Mouse (Mus musculus) bone marrow macrophage, adult 2 months (primary cell): ENCODE data around the gene Pdk3. TPM values are rescaled to one million over a fixed set of nuclear protein-coding genes. Genes with fewer than 3 reads are reported as not detected.

Source experiments
- H3K27ac ChIP-seq: 2 replicates; pipeline ENCODE4 v1.5.1; 2012; ENCODE audit warnings: low read depth, low read length; ENCODE audit not compliant: insufficient read depth
- H3K4me1 ChIP-seq: 2 replicates; pipeline ENCODE4 v1.6.1; 2012; ENCODE audit warnings: low read length; ENCODE audit not compliant: control insufficient read depth, insufficient read depth
- H3K4me3 ChIP-seq: 2 replicates; pipeline ENCODE4 v1.5.1; 2012; ENCODE audit warnings: mild to moderate bottlenecking, low read length, moderate library complexity; ENCODE audit not compliant: insufficient read depth
- CTCF ChIP-seq: IDR thresholded peaks from 2 replicates; pipeline ENCODE4 v1.5.1; 2012; ENCODE audit warnings: low read depth, mild to moderate bottlenecking, low read length, moderate library complexity
- POLR2A ChIP-seq: IDR thresholded peaks from 2 replicates; pipeline ENCODE4 v1.6.1; 2012; ENCODE audit warnings: mild to moderate bottlenecking, low read depth, low read length, borderline replicate concordance
- polyA plus RNA-seq: library from polyadenylated mRNA; stranded (reverse); fragments of >200 nt; gene quantifications from 2 replicates; pipeline ENCODE4 v1.2.4, GENCODE M21; 2012; ENCODE audit not compliant: missing spikeins, insufficient read depth, insufficient read length

The Pdk3 gene
- polyA plus RNA-seq, 1 experiment = 21.8 TPM

DNA sequence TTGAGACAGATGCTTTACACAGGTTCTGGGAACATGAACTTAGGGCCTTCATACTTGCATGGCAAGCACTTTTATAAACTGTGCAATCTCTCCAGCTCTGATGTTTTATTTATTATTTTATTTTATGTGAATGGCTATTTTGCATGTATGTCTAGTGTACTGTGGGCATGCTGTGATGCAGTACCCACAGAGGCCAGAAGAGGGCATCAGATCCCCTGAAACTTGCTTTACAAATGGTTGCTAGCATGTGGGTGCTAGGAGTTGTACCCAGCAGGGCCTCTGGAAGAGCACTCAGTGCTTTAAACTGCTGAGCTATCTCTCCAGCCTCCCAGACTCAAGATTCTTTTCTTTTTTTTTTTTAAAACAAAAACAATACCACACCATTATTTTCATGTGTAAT lies 38.8 kb downstream of the Pdk3 start:
- TF ChIP-seq POLR2A (no peak), CTCF (peak; percentile 46; the same call in 1 of the 2 replicates)
- Histone ChIP-seq H3K4me1 (no peaks in the 10 kb centered on the region), H3K27ac (no peak overlapping the region), H3K4me3 (no peak overlapping the region)

DNA sequence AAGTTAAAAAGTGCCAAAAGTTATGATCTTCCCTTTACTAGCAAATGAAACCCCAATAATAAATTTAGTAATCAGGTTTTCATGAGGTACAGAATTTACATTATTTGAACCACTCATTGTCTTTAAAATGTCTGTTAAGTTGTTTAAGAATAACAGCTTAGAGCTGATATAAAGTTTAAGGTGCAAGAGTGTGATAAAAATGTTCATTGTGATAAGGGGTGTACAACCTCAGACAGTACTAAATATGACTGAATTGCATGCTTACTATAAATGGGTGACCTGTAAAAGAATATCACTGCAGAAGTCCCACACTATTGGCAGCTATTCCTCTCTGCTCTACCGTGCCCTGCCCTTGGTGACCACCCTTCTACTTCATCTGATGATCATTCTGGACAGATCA lies 42.4 kb downstream of the Pdk3 start:
- H3K4me3 ChIP-seq = no peak overlapping the region
- no peaks in the 10 kb centered on the region for H3K4me1 ChIP-seq
- no peak overlapping the region for H3K27ac ChIP-seq
- TF ChIP-seq POLR2A (no peak), CTCF (no peak)

DNA sequence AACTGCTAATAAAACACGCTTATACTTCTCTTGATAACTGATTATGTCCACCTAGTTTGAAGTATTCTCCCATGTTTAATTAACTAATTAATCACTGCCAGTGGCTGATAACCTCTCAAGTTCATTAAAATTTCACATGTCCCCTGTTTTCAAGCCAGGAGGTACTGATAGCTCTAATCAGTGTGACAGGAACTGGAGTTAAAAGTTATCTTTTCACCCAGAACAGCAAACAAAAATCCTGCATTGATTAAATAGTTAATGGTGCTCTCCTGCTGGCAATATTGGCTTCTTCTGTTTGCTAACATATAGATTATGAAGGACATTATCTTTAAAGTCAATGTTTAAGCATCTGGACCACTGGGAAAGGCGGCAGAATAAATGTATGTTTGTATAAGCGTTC lies 71.2 kb downstream of the Pdk3 start:
- H3K4me3 ChIP-seq = no peak overlapping the region
- H3K27ac ChIP-seq = no peak overlapping the region
- TF ChIP-seq POLR2A (no peak), CTCF (no peak)
- H3K4me1 ChIP-seq = peaks cover 15% of the 10 kb centered on the region

DNA sequence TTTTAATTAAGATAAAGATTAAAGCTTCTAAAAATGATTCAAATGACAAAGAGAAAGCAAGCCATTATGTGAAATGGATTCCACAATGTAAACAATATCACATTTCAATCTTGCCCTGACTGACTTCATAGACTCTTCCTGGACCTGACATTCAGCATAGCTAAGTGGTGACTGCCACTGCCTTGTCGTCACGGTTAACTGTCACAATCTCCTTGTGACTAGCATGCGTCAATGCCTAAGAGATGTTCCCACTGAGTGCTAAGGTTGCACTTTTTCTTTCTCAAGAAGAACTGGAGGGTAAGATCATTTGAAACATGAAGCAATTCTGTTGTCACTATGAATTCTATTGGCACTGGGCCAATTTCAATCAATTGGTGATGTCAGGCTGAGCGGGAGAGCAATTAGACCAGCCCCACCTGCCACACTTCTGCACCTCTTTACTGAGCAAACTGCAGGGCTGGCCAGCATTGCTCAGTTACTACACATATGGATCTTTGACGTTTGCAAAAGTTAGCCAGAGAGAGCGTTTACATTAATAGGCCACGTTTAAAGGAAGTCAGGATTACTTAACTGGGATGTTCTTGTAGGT lies 75.0 kb downstream of the Pdk3 start:
- Histone ChIP-seq H3K4me1 (peaks cover 19% of the 10 kb centered on the region), H3K4me3 (no peak overlapping the region), H3K27ac (peak overlapping the region; percentile 1; the same call in 1 of the 2 replicates)
- TF ChIP-seq POLR2A = no peak
- no peak for TF ChIP-seq CTCF

DNA sequence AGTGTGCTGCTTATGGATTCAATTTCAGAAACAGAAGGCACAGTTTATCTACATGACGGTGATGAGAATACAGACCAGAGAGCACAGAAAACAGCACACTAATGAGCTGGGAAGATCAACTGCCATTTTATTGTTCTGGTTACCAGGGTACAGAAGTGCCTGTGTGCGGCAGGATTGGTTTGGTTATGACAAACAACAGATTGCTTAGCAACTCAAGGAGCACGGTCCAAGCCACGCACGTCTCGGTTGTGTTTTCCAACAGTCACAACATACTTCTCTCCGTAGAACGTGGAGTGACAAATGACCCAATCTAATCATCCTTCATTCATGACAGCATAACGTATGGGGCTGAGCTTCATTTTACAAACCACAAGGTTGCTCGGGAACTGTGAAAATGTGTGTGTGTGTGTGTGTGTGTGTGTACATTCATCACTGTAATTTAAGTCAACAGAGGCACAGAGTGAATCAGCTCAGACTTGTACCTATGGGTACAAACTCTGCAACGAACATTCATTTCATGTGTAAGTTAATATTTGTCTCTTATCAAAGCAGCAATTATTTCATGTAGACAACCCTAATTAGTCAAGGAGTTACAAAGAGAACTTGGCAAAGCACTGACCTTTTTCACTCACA lies 76.7 kb downstream of the Pdk3 start:
- no peak overlapping the region for H3K4me3 ChIP-seq
- no peak for TF ChIP-seq POLR2A
- TF ChIP-seq CTCF = no peak
- peak overlapping the region; percentile 77 for H3K27ac ChIP-seq
- peaks cover 19% of the 10 kb centered on the region for H3K4me1 ChIP-seq

DNA sequence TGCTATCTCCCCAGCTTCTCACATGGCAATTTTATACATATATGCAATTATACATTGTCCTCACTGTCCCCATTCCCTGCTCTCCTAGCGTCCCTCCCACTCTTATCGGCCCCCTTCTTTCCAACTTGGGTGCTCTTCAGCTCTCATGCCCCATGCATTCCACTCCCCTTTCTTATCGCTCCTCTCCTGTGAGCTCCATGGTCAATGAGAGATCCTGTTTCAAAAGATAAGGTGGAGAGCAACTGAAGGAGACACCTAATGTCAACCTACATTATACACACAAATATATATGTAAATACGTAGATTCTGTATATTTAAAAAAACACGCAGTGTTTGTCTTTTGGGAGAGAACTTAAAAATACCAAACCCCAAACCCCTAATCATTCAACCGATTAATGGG lies 81.4 kb downstream of the Pdk3 start:
- no peak overlapping the region for H3K27ac ChIP-seq
- H3K4me3 ChIP-seq = no peak overlapping the region
- H3K4me1 ChIP-seq = peaks cover 5% of the 10 kb centered on the region
- TF ChIP-seq CTCF = no peak

DNA sequence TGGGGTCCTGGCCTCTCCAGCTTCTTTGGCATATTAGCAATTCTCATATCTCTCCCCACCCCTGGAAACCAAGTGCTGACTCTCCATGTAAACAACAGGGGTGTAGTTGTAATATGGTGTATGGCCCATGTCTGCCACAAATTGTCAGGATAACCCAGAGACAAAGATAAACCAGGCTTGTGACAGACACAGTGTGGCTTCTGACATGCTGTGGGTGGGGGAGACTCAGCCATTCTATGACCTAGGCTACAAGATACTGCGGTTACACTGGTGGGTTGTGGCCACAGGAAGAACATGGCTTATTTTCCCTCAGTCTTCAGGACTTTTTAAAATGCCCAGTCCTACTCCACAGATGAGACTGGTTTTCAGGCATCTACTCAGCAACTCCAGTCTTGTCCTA lies 82.8 kb downstream of the Pdk3 start:
- no peaks in the 10 kb centered on the region for H3K4me1 ChIP-seq
- no peak overlapping the region for H3K27ac ChIP-seq
- H3K4me3 ChIP-seq = no peak overlapping the region
- TF ChIP-seq CTCF = no peak
- no peak for TF ChIP-seq POLR2A

DNA sequence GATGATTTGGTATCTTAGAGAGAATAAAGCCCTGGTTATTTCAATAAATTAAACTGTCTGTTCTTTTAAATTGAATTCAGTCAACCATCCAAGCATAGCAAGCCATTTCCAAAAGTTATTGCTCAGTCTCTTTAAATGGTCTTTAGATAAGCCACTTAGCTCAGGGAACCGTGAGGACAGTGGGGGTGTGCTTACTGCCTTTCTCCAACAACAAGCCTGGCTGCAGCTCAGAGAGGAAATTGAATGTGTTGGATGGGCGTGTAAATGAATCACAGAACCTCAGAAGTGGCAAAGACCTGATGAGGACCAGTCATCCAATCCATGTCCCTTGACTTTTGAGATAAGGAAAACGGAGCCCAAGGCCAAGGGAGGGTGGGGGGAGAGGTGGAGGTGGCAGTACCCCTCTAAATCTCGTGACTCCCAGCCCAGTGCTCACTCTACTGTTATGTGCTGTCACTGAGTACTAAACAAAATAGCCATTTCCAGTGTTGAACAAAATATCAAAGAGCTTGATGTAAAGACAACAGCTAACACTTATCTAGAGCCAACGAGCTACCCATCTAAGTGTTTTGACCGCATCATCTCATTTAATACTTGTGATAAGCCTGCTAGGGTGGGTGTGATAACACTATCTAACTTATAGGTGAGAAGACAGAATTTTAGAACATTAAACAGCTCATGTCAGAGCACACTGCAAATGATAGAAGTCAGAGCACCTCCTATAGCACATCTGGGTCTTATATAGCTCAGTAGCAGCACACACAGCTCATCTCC lies 98.8 kb downstream of the Pdk3 start:
- TF ChIP-seq POLR2A = no peak
- TF ChIP-seq CTCF = no peak
- Histone ChIP-seq H3K4me3 (no peak overlapping the region), H3K4me1 (no peaks in the 10 kb centered on the region), H3K27ac (no peak overlapping the region)

DNA sequence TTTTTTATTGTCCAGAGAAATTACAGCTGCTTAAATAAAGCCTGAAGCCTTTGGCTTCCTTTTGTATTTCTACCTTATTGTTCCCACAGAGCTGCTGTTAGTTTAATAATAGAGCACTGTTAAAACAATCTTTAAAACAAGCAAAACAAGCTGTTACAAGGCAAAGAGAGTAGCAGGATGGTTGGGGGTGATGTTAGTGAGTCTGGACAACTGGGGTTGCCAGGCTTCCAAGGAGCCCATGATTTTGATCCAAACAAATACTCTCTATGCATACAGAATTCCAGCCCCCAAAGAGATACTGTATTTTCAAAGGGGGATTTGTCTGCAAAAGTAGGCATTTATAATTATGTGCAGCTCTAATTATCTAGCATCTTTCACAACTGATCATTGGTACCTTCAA lies 99.6 kb downstream of the Pdk3 start:
- Histone ChIP-seq H3K27ac (no peak overlapping the region), H3K4me3 (no peak overlapping the region), H3K4me1 (no peaks in the 10 kb centered on the region)
- TF ChIP-seq POLR2A = no peak
- no peak for TF ChIP-seq CTCF

DNA sequence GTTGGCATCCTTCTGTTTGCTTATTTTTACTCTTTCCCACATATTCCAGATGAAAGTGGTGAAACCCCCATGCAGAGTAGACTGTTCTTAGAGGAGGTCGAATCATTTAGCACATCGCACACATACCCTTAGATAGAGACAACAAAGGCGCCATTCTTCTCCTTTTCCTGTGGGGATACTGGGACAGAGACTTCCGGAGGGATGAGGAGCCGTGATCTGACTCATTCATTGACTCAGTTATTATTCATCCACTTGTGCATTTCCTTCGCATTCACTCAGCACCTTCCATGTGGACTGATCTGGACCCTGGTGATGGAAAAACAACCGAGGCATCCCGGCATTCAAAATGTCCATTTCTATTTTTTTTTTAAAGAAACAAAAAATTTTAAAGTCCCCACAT lies 101.1 kb downstream of the Pdk3 start:
- Histone ChIP-seq H3K4me3 (no peak overlapping the region), H3K27ac (no peak overlapping the region), H3K4me1 (no peaks in the 10 kb centered on the region)
- TF ChIP-seq POLR2A (no peak), CTCF (no peak)

DNA sequence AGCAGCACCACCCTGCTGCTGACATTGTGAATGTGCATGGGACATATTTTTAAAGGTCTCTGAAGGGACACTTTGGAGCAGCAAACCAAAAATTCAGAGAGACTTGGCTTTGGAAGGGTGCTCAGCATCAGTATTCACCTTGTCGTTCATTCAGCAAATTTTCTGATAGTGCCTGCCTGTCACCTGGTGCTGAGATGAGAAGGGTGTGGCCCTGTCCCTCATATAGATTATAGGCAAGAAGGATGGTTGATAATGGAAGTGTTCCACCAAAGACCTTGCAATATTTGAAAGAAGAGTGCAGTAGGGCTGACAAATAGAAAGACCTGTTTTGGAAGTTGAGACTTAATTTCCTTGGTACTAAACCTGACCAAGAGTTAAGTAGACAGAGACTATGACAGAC lies 102.5 kb downstream of the Pdk3 start:
- no peaks in the 10 kb centered on the region for H3K4me1 ChIP-seq

More for the DNA sequence above, 102.5 kb downstream of the Pdk3 start:
- TF ChIP-seq POLR2A = no peak
- TF ChIP-seq CTCF = no peak
- Histone ChIP-seq H3K4me3 (no peak overlapping the region), H3K27ac (no peak overlapping the region)

Other genes starting within 250 kb of the Pdk3 start
- gene Pola1, start 200.0 kb downstream of the Pdk3 start, polyA plus RNA-seq = 10.3 and 11.2 TPM in 2 replicates
- gene Pcyt1b, start 177.3 kb downstream of the Pdk3 start, polyA plus RNA-seq = 2.0 and 4.2 TPM in 2 replicates
- not detected in 2 replicates for gene AU015836, start 136.5 kb upstream of the Pdk3 start, polyA plus RNA-seq